Mouse (Mus musculus) ES-Bruce4 (cell line): Measurements from ENCODE around the gene Mest.

Experiments
- CTCF ChIP-seq: IDR thresholded peaks from one replicate; pipeline ENCODE4 v1.8.1; 2011; ENCODE audit warnings: low read depth, low read length
- EP300 ChIP-seq: IDR thresholded peaks from 2 replicates; pipeline ENCODE4 v1.6.1; 2011; ENCODE audit warnings: low read depth, low read length; ENCODE audit not compliant: insufficient read depth
- POLR2A ChIP-seq: IDR thresholded peaks from one replicate; pipeline ENCODE4 v1.8.1; 2011; ENCODE audit warnings: low read length; ENCODE audit not compliant: insufficient read depth

DNA sequence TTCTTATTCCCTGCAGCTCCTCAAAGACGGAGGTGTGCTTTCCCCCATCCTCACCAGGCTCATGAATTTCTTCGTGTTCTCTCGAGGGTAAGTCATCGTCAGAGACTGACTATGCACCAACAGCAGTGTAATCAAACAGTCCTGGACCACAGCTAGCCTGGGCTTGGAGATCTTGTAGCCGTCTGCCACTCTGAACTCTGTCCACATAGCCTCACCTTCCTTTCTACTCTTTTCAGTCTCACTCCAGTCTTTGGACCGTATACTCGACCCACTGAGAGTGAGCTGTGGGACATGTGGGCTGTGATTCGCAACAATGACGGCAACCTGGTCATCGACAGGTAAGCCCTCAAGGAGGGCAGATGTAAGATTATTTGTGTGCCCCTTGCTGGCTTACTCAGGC is 21.5 kb downstream of the Mest start:
- no peak for TF ChIP-seq POLR2A
- no peak for TF ChIP-seq EP300
- TF ChIP-seq CTCF = no peak
